Mouse (Mus musculus) cortical plate, adult 2 months (tissue): ENCODE measurements at regions not wholly inside any gene's neighbourhood (a gene's known extent, or its start where the extent isn't known, plus 50 kb on each side); places are given as distances from the start of the nearest gene placed in this dataset.

Source experiments
- H3K27ac ChIP-seq: fragments of 200-500 bp; 2 replicates; pipeline ENCODE4 v1.5.1; 2012; ENCODE audit warnings: low read length, control low read depth, inconsistent platforms; ENCODE audit not compliant: insufficient read depth
- H3K4me1 ChIP-seq: fragments of 200-500 bp; 2 replicates; pipeline ENCODE4 v1.6.1; 2011; ENCODE audit warnings: low read length; ENCODE audit not compliant: control insufficient read depth, insufficient read depth
- H3K4me3 ChIP-seq: fragments of 200-500 bp; 2 replicates; pipeline ENCODE4 v1.5.1; 2011; ENCODE audit warnings: mild to moderate bottlenecking, low read length, control low read depth; ENCODE audit not compliant: insufficient read depth
- CTCF ChIP-seq: fragments of 200-500 bp; IDR thresholded peaks from 2 replicates; pipeline ENCODE4 v1.5.1; 2011; ENCODE audit warnings: mild to moderate bottlenecking, control low read depth, low read length; ENCODE audit not compliant: insufficient read depth; ENCODE audit errors: extremely low read depth
- POLR2A ChIP-seq: fragments of 200-500 bp; IDR thresholded peaks from 2 replicates; pipeline ENCODE4 v1.6.1; 2011; ENCODE audit warnings: mild to moderate bottlenecking, low read length, control low read depth; ENCODE audit not compliant: insufficient read depth; ENCODE audit errors: extremely low read depth

DNA sequence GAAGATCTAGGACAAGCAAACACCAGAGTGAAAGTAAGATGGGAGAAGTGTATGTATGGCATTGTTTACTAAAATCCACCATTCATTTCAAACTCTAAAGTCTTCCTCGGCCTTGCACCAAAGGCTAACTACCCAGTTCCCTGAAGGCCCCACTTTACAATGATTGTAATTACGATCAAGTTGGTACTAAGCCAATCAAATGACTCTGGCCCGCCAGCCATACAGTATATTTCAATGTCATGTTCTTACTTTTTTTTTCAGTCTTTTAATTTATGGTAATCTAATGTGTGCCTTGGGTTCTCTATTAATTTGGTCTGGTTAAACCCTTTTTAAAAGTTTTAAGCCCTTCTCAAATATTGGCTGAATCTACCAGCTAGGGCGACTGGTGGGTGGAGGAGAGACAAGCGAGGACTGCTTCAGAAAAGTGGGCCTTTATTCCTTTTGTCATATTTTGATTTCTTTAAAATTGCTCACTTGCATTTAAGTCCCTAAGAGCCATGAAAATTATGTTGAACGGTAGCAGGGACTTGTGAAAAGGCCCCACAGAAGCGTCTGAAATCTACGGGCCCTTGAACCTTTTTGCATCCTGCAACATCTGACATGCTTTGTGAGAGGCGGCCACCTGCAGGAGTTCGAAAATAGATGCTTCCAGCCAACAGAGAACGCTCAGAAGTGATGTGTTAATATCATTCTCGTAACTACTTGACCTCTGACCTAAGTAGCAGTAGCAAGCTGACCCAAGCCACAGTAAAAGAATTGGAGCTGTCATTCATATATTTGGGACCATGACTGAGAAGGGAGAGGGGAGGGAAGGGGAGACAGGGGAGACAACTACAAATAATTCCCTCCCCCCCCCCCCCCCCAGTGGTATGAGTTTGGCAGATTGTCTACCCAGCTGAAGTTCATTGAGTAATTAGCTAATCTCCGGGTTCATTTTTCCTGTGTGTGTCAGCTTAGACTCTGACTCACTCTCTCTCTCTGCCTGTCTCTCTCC lies 197.2 kb downstream of the Cdca7 start:
- TF ChIP-seq CTCF = no peak
- no peak for TF ChIP-seq POLR2A
- H3K4me3 ChIP-seq = no peak overlapping the region
- H3K27ac ChIP-seq = no peak overlapping the region

GRCm38 (mm10) chr2:72674229-72674628 lies 198.3 kb downstream of the Cdca7 start:
- H3K27ac ChIP-seq = no peak overlapping the region
- peaks cover 4% of the 10 kb centered on the region for H3K4me1 ChIP-seq
- no peak overlapping the region for H3K4me3 ChIP-seq
- TF ChIP-seq CTCF (no peak), POLR2A (no peak)

More for the DNA sequence above, 197.2 kb downstream of the Cdca7 start:
- H3K4me1 ChIP-seq = peaks cover 4% of the 10 kb centered on the region

- H3K4me1 ChIP-seq = peaks cover 4% of the 10 kb centered on the region
- no peak for TF ChIP-seq POLR2A
- TF ChIP-seq CTCF = no peak
- H3K4me3 ChIP-seq = no peak overlapping the region
- no peak overlapping the region for H3K27ac ChIP-seq
Observed at GRCm38 (mm10) chr2:72674856-72675440, 199.0 kb downstream of the Cdca7 start.

DNA sequence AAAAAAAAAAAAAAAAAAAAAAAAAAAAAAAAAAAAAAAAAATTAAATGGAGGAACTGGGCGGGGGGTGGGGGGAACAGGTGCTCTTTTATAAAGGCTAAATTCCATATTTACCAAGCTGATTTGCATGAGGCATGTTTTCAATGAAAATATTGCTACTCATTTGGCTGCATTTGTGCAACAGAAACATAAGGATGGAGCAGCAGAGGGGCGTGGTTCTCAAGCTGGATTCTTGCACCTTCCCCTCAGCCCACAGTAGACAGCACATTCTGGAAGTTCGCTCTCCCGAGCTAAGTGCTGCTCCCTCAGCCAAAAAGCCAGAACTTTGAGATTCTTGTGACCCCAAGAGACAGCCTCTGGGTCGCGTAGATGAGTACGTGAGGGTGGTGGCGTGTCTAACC lies 201.8 kb downstream of the Cdca7 start:
- Histone ChIP-seq H3K4me3 (no peak overlapping the region), H3K27ac (no peak overlapping the region), H3K4me1 (peaks cover 4% of the 10 kb centered on the region)
- TF ChIP-seq CTCF (no peak), POLR2A (no peak)

- TF ChIP-seq POLR2A (no peak), CTCF (no peak)
- Histone ChIP-seq H3K4me1 (no peaks in the 10 kb centered on the region), H3K27ac (no peak overlapping the region), H3K4me3 (no peak overlapping the region)
Observed at GRCm38 (mm10) chr2:72688031-72688430, 212.1 kb downstream of the Cdca7 start.

- TF ChIP-seq CTCF = no peak
- TF ChIP-seq POLR2A = no peak
- no peak overlapping the region for H3K4me3 ChIP-seq
- H3K27ac ChIP-seq = no peak overlapping the region
- peaks cover 3% of the 10 kb centered on the region for H3K4me1 ChIP-seq
Observed at GRCm38 (mm10) chr2:72701081-72701480, 225.1 kb downstream of the Cdca7 start.

GRCm38 (mm10) chr2:72703238-72703637 lies 227.3 kb downstream of the Cdca7 start:
- H3K4me1 ChIP-seq = peaks cover 3% of the 10 kb centered on the region
- no peak overlapping the region for H3K27ac ChIP-seq
- no peak overlapping the region for H3K4me3 ChIP-seq
- TF ChIP-seq POLR2A (no peak), CTCF (no peak)

GRCm38 (mm10) chr2:72707676-72708659 lies 232.0 kb downstream of the Cdca7 start:
- no peak overlapping the region for H3K4me3 ChIP-seq
- no peaks in the 10 kb centered on the region for H3K4me1 ChIP-seq
- no peak for TF ChIP-seq POLR2A
- no peak for TF ChIP-seq CTCF
- no peak overlapping the region for H3K27ac ChIP-seq

DNA sequence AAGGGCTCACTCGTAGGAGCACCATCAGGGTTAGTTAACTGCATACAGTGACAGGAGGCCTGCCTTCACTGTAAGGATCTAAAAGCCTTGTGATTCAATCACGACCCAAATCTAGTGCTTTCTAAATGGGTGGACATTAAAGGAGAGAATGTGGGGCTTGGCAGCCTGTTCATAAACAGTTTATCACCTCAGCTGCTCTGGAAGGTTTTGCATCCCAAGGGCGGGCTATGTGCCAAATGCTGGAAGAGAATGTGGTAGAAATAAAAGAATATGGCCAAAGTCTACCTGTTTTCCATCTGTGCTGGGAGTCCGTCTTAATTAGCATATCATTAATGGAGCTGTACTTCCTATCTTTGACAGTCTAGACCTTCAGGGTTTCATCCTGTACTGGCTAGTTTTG lies 241.0 kb downstream of the Cdca7 start:
- no peak for TF ChIP-seq POLR2A
- no peak for TF ChIP-seq CTCF
- Histone ChIP-seq H3K27ac (no peak overlapping the region), H3K4me1 (no peaks in the 10 kb centered on the region)

More for the DNA sequence above, 241.0 kb downstream of the Cdca7 start:
- H3K4me3 ChIP-seq = no peak overlapping the region
